Mouse (Mus musculus) cerebellum, adult 8-10 months (tissue): ENCODE data around the gene St3gal2.
"Not testable (repeated sequence)": the region's sequence is repeated elsewhere in the genome, so short reads cannot be mapped to it uniquely, and the experiment has no call there.

Source experiments
- DNase-seq: peaks from one replicate; pipeline ENCODE4 v3.0.0; 2022

The St3gal2 gene

GRCm38 (mm10) chr8:110919341-110920031 lies at the start of gene St3gal2:
Gene St3gal2 (plus strand): TSS chr8:110919922.
- DNase-seq, result peak; percentile 87

- DNase-seq, result no peak
These were observed 49.2 kb upstream of the St3gal2 start for GRCm38 (mm10) chr8:110870501-110870900.

GRCm38 (mm10) chr8:110877862-110878261 lies 41.9 kb upstream of the St3gal2 start:
- DNase-seq, result no peak

- DNase-seq, result peak; percentile 81
These were observed 37.9 kb upstream of the St3gal2 start for GRCm38 (mm10) chr8:110881741-110882310.

- peak; percentile 72 for DNase-seq
These were observed 35.9 kb upstream of the St3gal2 start for GRCm38 (mm10) chr8:110883824-110884223.

GRCm38 (mm10) chr8:110886634-110887033 lies 33.1 kb upstream of the St3gal2 start:
- DNase-seq, result no peak

GRCm38 (mm10) chr8:110887551-110887950 lies 32.2 kb upstream of the St3gal2 start:
- peak; percentile 67 for DNase-seq

- DNase-seq, result peak; percentile 79
These were observed 31.3 kb upstream of the St3gal2 start for GRCm38 (mm10) chr8:110888441-110888840.

- peak; percentile 79 for DNase-seq
These were observed 30.9 kb upstream of the St3gal2 start for GRCm38 (mm10) chr8:110888860-110889259.

GRCm38 (mm10) chr8:110889904-110890470 lies 29.7 kb upstream of the St3gal2 start:
- no peak for DNase-seq

GRCm38 (mm10) chr8:110892040-110892439 lies 27.7 kb upstream of the St3gal2 start:
- DNase-seq, result no peak

GRCm38 (mm10) chr8:110892913-110893312 lies 26.8 kb upstream of the St3gal2 start:
- DNase-seq, result peak; percentile 65

- DNase-seq, result no peak
These were observed 24.9 kb upstream of the St3gal2 start for GRCm38 (mm10) chr8:110894851-110895250.

- DNase-seq, result no peak
These were observed 24.5 kb upstream of the St3gal2 start for GRCm38 (mm10) chr8:110895254-110895653.

- no peak for DNase-seq
These were observed 23.9 kb upstream of the St3gal2 start for GRCm38 (mm10) chr8:110895812-110896211.

- DNase-seq, result no peak
These were observed 22.2 kb upstream of the St3gal2 start for GRCm38 (mm10) chr8:110897495-110897894.

GRCm38 (mm10) chr8:110901056-110901455 lies 18.7 kb upstream of the St3gal2 start:
- no peak for DNase-seq

GRCm38 (mm10) chr8:110901839-110902578 lies 17.7 kb upstream of the St3gal2 start, which contains the start of gene Fuk:
Gene Fuk (minus strand): TSS chr8:110902488.
- DNase-seq, result peak; percentile 81

GRCm38 (mm10) chr8:110902579-110902965 lies 17.1 kb upstream of the St3gal2 start:
- DNase-seq, result no peak

- DNase-seq, result no peak
These were observed 14.3 kb upstream of the St3gal2 start for GRCm38 (mm10) chr8:110905404-110905803.

- DNase-seq, result no peak
These were observed 13.0 kb upstream of the St3gal2 start for GRCm38 (mm10) chr8:110906682-110907081.

- not testable (repeated sequence) for DNase-seq
These were observed 9.9 kb upstream of the St3gal2 start for GRCm38 (mm10) chr8:110909850-110910249.
